Mouse (Mus musculus): ENCODE measurements around the gene Gm49320. TPM values are rescaled to one million over a fixed set of nuclear protein-coding genes. Genes with fewer than 3 reads are reported as not detected.

Gene Gm49320
- polyA plus RNA-seq, 1 experiment from 2014 or later: 1.1 TPM

- peaks cover 77% of the 10 kb centered on the region for H3K36me3 ChIP-seq (ENCODE audit: control insufficient read depth, insufficient read depth, low read length)
- DNase-seq (ENCODE audit: low spot score) (peak; percentile 96), ATAC-seq (ENCODE audit: low read depth) (peak; percentile 94)
- peak within 1 kb of the TSS; percentile 86 for H3K27ac ChIP-seq (replicated peaks; ENCODE audit: low read depth, low read length)
- peak within 1 kb of the TSS; percentile 82 for H3K9ac ChIP-seq (ENCODE audit: low read depth, low read length)
- no peaks in the 10 kb centered on the region for H3K27me3 ChIP-seq (replicated peaks; ENCODE audit: control insufficient read depth, insufficient read depth, low read length)
- peak within 1 kb of the TSS; percentile 75 for H3K4me2 ChIP-seq (ENCODE audit: low read depth, low read length)
- peak within 1 kb of the TSS; percentile 78 for H3K4me3 ChIP-seq (ENCODE audit: low read depth, low read length)
- WGBS: 10% methylated on average over 15 of the region's 33 CpGs
- H3K4me1 ChIP-seq (ENCODE audit: control insufficient read depth, insufficient read depth, low read length): peaks cover 7% of the 10 kb centered on the region; the same call in 1 of the 2 replicates
- no peaks in the 10 kb centered on the region for H3K9me3 ChIP-seq (ENCODE audit: control insufficient read depth, low read length)
Measured at GRCm38 (mm10) chr8:4259125-4259804, 20.6 kb downstream of the Gm49320 start, which contains the start of gene Ctxn1. TSS of gene Ctxn1 (minus strand) at chr8:4259274.

DNA sequence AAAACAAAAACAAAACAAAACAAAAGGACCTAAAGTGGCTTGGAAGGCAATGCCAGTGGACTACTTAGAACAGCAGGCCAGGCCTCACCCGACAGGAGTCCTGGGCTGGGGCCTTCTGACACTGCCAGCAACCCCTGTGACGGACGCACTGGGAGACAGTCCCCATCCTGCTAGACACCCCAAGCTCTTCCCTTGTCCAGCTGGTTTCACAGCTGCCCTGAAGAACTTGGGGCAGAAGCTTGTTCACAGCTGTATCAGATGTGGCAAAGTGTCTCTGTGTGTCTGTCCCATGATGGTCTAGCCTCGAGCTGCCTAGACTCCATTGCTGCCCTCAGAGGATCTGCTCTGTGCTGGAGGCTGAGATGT lies 21.1 kb downstream of the Gm49320 start:
- Histone ChIP-seq H3K27me3 (replicated peaks; ENCODE audit: control insufficient read depth, insufficient read depth, low read length) (no peaks in the 10 kb centered on the region), H3K27ac (replicated peaks; ENCODE audit: low read depth, low read length) (peak overlapping the region; percentile 65; the same call in 1 of the 2 replicates), H3K4me3 (ENCODE audit: low read depth, low read length) (no peak overlapping the region), H3K9ac (ENCODE audit: low read depth, low read length) (peak overlapping the region; percentile 82; the same call in 1 of the 2 replicates), H3K4me2 (ENCODE audit: low read depth, low read length) (peak overlapping the region; percentile 75; the same call in 1 of the 2 replicates), H3K4me1 (ENCODE audit: control insufficient read depth, insufficient read depth, low read length) (peaks cover 7% of the 10 kb centered on the region; the same call in 1 of the 2 replicates), H3K9me3 (ENCODE audit: control insufficient read depth, low read length) (no peaks in the 10 kb centered on the region), H3K36me3 (ENCODE audit: control insufficient read depth, insufficient read depth, low read length) (peaks cover 75% of the 10 kb centered on the region)
- WGBS: 77% methylated on average over 4 of the region's 4 CpGs
- DNase-seq (ENCODE audit: low spot score): no peak
- no peak for ATAC-seq (ENCODE audit: low read depth)

DNA sequence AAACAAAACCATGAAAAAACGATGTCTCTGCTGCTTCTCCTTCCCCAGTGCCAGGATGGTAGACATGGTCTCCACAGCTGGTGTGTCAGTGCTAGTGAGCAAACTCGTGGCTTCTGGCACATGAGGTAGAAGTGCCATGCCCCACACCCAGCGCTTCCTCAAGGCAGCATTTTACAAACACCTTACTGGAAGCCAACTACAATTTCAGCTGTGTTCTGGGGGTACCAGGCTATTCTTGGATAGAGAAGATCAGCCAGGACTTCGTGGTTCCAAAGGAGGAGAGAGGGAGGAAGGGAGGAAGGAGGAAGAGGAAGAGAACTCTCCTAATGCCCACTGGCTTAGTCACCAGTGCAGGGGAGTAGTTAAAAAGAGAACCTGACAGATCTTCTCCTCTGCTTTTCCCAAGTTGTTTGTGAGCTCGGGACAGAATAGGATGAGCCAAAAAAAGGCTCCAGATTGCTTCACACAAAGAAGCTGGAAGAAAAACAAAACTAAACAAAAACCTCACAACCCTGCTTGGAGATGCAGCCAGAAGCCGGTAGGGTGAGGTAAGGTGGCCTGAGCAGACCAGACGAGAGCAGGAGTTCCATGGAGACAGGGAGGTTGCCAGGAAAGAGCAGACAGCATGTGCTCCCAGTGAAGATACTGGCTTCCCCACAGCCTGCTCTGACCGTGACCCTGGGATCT lies 24.6 kb downstream of the Gm49320 start:
- Histone ChIP-seq H3K36me3 (ENCODE audit: control insufficient read depth, insufficient read depth, low read length) (peaks cover 84% of the 10 kb centered on the region), H3K9ac (ENCODE audit: low read depth, low read length) (no peak overlapping the region), H3K4me2 (ENCODE audit: low read depth, low read length) (no peak overlapping the region), H3K27me3 (replicated peaks; ENCODE audit: control insufficient read depth, insufficient read depth, low read length) (no peaks in the 10 kb centered on the region), H3K9me3 (ENCODE audit: control insufficient read depth, low read length) (no peaks in the 10 kb centered on the region), H3K4me3 (ENCODE audit: low read depth, low read length) (no peak overlapping the region), H3K4me1 (ENCODE audit: control insufficient read depth, insufficient read depth, low read length) (0 out of 2 replicates have a peak, but pooled peaks cover 4% of the 10 kb centered on the region), H3K27ac (replicated peaks; ENCODE audit: low read depth, low read length) (no peak overlapping the region)
- 86% methylated on average over 8 of the region's 8 CpGs for whole genome bisulfite sequencing
- ATAC-seq (ENCODE audit: low read depth) (no peak), DNase-seq (ENCODE audit: low spot score) (no peak)

- no peak overlapping the region for H3K4me3 ChIP-seq (ENCODE audit: low read depth, low read length)
- H3K27me3 ChIP-seq (replicated peaks; ENCODE audit: control insufficient read depth, insufficient read depth, low read length): no peaks in the 10 kb centered on the region
- H3K27ac ChIP-seq (replicated peaks; ENCODE audit: low read depth, low read length): no peak overlapping the region
- ATAC-seq (ENCODE audit: low read depth) (no peak), DNase-seq (ENCODE audit: low spot score) (no peak)
- no peaks in the 10 kb centered on the region for H3K9me3 ChIP-seq (ENCODE audit: control insufficient read depth, low read length)
- H3K36me3 ChIP-seq (ENCODE audit: control insufficient read depth, insufficient read depth, low read length): peaks cover 97% of the 10 kb centered on the region
- no peak overlapping the region for H3K9ac ChIP-seq (ENCODE audit: low read depth, low read length)
- H3K4me2 ChIP-seq (ENCODE audit: low read depth, low read length): no peak overlapping the region
- H3K4me1 ChIP-seq (ENCODE audit: control insufficient read depth, insufficient read depth, low read length): no peaks in the 10 kb centered on the region
- WGBS: 94% methylated on average over 14 of the region's 15 CpGs
Measured at GRCm38 (mm10) chr8:4265160-4265914, 26.7 kb downstream of the Gm49320 start.

DNA sequence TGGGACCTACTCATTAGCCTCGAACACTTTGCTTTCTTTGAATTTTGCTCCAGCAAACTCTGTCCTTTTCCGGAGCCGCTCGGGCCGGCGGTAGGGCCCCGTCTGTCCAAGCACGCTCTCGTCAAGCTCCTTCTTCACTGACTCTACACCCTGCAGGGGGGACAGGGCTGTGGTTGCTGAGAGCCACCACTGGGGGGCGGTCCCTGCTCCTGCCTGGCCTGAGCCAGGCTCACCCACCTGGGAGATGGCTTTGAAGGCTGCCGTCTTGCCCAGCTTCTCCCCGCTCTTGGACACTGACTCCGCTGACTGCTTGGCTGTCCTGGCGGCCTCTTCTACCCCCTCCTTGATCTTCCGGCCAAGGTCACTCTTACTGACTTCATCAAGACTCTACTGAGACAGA lies 29.0 kb downstream of the Gm49320 start:
- Histone ChIP-seq H3K9me3 (ENCODE audit: control insufficient read depth, low read length) (no peaks in the 10 kb centered on the region), H3K27ac (replicated peaks; ENCODE audit: low read depth, low read length) (no peak overlapping the region), H3K27me3 (replicated peaks; ENCODE audit: control insufficient read depth, insufficient read depth, low read length) (no peaks in the 10 kb centered on the region), H3K9ac (ENCODE audit: low read depth, low read length) (no peak overlapping the region), H3K36me3 (ENCODE audit: control insufficient read depth, insufficient read depth, low read length) (peaks cover 90% of the 10 kb centered on the region), H3K4me3 (ENCODE audit: low read depth, low read length) (no peak overlapping the region), H3K4me1 (ENCODE audit: control insufficient read depth, insufficient read depth, low read length) (no peaks in the 10 kb centered on the region), H3K4me2 (ENCODE audit: low read depth, low read length) (no peak overlapping the region)
- ATAC-seq (ENCODE audit: low read depth) (peak; percentile 58; the same call in 1 of the 2 replicates), DNase-seq (ENCODE audit: low spot score) (no peak)
- WGBS: 78% methylated on average over 15 of the region's 15 CpGs

GRCm38 (mm10) chr8:4269609-4270008 lies 30.9 kb downstream of the Gm49320 start:
- no peak overlapping the region for H3K4me2 ChIP-seq (ENCODE audit: low read depth, low read length)
- no peak overlapping the region for H3K27ac ChIP-seq (replicated peaks; ENCODE audit: low read depth, low read length)
- H3K9ac ChIP-seq (ENCODE audit: low read depth, low read length): no peak overlapping the region
- WGBS: 90% methylated on average over 6 of the region's 6 CpGs
- no peaks in the 10 kb centered on the region for H3K27me3 ChIP-seq (replicated peaks; ENCODE audit: control insufficient read depth, insufficient read depth, low read length)
- no peaks in the 10 kb centered on the region for H3K9me3 ChIP-seq (ENCODE audit: control insufficient read depth, low read length)
- H3K36me3 ChIP-seq (ENCODE audit: control insufficient read depth, insufficient read depth, low read length): peaks cover 83% of the 10 kb centered on the region
- H3K4me1 ChIP-seq (ENCODE audit: control insufficient read depth, insufficient read depth, low read length): no peaks in the 10 kb centered on the region; the same call in 1 of the 2 replicates
- no peak for ATAC-seq (ENCODE audit: low read depth)
- DNase-seq (ENCODE audit: low spot score): no peak
- no peak overlapping the region for H3K4me3 ChIP-seq (ENCODE audit: low read depth, low read length)

DNA sequence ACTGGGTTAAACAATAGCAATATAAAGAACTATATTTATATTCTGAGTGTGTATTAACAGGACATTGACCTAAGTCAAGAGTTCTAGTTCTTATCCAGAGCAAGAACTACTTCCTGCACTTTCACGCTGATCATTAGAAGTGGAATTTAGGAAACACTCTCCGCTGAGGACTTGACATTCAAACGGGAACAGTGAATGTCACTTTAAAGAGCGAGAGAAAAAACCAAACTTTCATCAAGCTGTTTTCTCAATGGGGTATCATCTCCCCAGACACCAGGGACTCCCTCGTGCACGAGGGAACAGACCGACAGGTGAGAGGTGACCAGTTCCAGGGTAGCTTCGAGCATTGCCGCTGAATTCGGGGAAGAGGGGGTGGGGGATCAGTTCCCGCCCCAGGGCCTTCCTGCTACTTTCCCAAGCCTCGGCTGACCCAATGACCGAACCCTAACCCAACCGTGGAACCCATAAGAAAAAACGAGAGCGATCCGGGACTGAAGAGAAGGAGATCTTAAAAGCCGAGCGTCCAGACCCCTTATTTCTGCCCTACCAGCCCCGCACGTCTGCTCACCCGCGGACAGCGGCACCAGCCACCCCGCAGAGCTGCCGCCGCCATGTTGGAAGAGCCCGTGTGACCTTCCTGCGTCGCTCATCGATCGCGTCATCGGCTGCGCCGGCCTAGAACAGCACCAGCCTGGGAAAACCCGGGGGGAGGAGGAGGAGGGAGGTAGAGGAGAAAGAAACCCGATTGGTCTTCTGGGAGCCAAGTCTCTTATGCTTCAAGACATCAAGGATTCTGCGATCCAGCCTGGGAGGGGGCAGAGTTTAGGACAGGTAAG lies 36.8 kb downstream of the Gm49320 start, which contains the start of gene Timm44:
TSS of gene Timm44 (minus strand) at position 639 of the 836 bp plus-strand sequence.
- no peaks in the 10 kb centered on the region for H3K9me3 ChIP-seq (ENCODE audit: control insufficient read depth, low read length)
- H3K36me3 ChIP-seq (ENCODE audit: control insufficient read depth, insufficient read depth, low read length): peaks cover 27% of the 10 kb centered on the region
- peak within 1 kb of the TSS; percentile 85 for H3K9ac ChIP-seq (ENCODE audit: low read depth, low read length)
- peak within 1 kb of the TSS; percentile 79 for H3K4me3 ChIP-seq (ENCODE audit: low read depth, low read length)
- WGBS: 2% methylated on average over 39 of the region's 39 CpGs
- no peaks in the 10 kb centered on the region for H3K27me3 ChIP-seq (replicated peaks; ENCODE audit: control insufficient read depth, insufficient read depth, low read length)
- H3K4me2 ChIP-seq (ENCODE audit: low read depth, low read length): peak within 1 kb of the TSS; percentile 76
- peak within 1 kb of the TSS; percentile 85 for H3K27ac ChIP-seq (replicated peaks; ENCODE audit: low read depth, low read length)
- peak; percentile 98 for ATAC-seq (ENCODE audit: low read depth)
- DNase-seq (ENCODE audit: low spot score): peak; percentile 98
- H3K4me1 ChIP-seq (ENCODE audit: control insufficient read depth, insufficient read depth, low read length): peaks cover 5% of the 10 kb centered on the region; the same call in 1 of the 2 replicates

GRCm38 (mm10) chr8:4276111-4276465 lies 37.4 kb downstream of the Gm49320 start:
- peak overlapping the region; percentile 85 for H3K27ac ChIP-seq (replicated peaks; ENCODE audit: low read depth, low read length)
- H3K36me3 ChIP-seq (ENCODE audit: control insufficient read depth, insufficient read depth, low read length): peaks cover 22% of the 10 kb centered on the region
- peak overlapping the region; percentile 76 for H3K4me2 ChIP-seq (ENCODE audit: low read depth, low read length)
- DNase-seq (ENCODE audit: low spot score) (no peak), ATAC-seq (ENCODE audit: low read depth) (no peak; the same call in 1 of the 2 replicates)
- peak overlapping the region; percentile 85 for H3K9ac ChIP-seq (ENCODE audit: low read depth, low read length)
- no peaks in the 10 kb centered on the region for H3K27me3 ChIP-seq (replicated peaks; ENCODE audit: control insufficient read depth, insufficient read depth, low read length)
- WGBS: 27% methylated on average over 9 of the region's 9 CpGs
- H3K9me3 ChIP-seq (ENCODE audit: control insufficient read depth, low read length): no peaks in the 10 kb centered on the region
- peak overlapping the region; percentile 79 for H3K4me3 ChIP-seq (ENCODE audit: low read depth, low read length)
- H3K4me1 ChIP-seq (ENCODE audit: control insufficient read depth, insufficient read depth, low read length): peaks cover 5% of the 10 kb centered on the region; the same call in 1 of the 2 replicates

Measured in embryonic facial prominence, embryonic 14.5 days (tissue).